Mouse (Mus musculus): ENCODE measurements around the gene Insm1. TPM values are rescaled to one million over a fixed set of nuclear protein-coding genes. Genes with fewer than 3 reads are reported as not detected.

The Insm1 gene
- polyA plus RNA-seq, 1 experiment: not detected

GRCm38 (mm10) chr2:146258736-146259469, 37.2 kb downstream of the Insm1 start:
- no peak overlapping the region for H3K4me3 ChIP-seq (ENCODE audit: insufficient read depth, low read length)
- TF ChIP-seq CTCF (IDR thresholded peaks at IDR 0.05; ENCODE audit: low read depth, low read length) (no peak), POLR2A (IDR thresholded peaks at IDR 0.05; ENCODE audit: borderline replicate concordance, low read depth, low read length) (no peak)
- H3K4me1 ChIP-seq (ENCODE audit: control insufficient read depth, insufficient read depth, low read length): peaks cover 8% of the 10 kb centered on the region
- no peak overlapping the region for H3K27ac ChIP-seq (ENCODE audit: insufficient read depth, low read depth, low read length)

GRCm38 (mm10) chr2:146259787-146260560, 38.3 kb downstream of the Insm1 start:
- H3K4me1 ChIP-seq (ENCODE audit: control insufficient read depth, insufficient read depth, low read length): peaks cover 12% of the 10 kb centered on the region
- H3K4me3 ChIP-seq (ENCODE audit: insufficient read depth, low read length): no peak overlapping the region
- TF ChIP-seq POLR2A (IDR thresholded peaks at IDR 0.05; ENCODE audit: borderline replicate concordance, low read depth, low read length): no peak
- no peak for TF ChIP-seq CTCF (IDR thresholded peaks at IDR 0.05; ENCODE audit: low read depth, low read length)
- no peak overlapping the region for H3K27ac ChIP-seq (ENCODE audit: insufficient read depth, low read depth, low read length)

GRCm38 (mm10) chr2:146261146-146261545, 39.4 kb downstream of the Insm1 start:
- Histone ChIP-seq H3K4me1 (ENCODE audit: control insufficient read depth, insufficient read depth, low read length) (peaks cover 20% of the 10 kb centered on the region), H3K27ac (ENCODE audit: insufficient read depth, low read depth, low read length) (no peak overlapping the region), H3K4me3 (ENCODE audit: insufficient read depth, low read length) (no peak overlapping the region)
- no peak for TF ChIP-seq CTCF (IDR thresholded peaks at IDR 0.05; ENCODE audit: low read depth, low read length)

GRCm38 (mm10) chr2:146262215-146262614, 40.5 kb downstream of the Insm1 start:
- no peak overlapping the region for H3K4me3 ChIP-seq (ENCODE audit: insufficient read depth, low read length)

GRCm38 (mm10) chr2:146262966-146263365, 41.2 kb downstream of the Insm1 start:
- H3K27ac ChIP-seq (ENCODE audit: insufficient read depth, low read depth, low read length): no peak overlapping the region
- no peak overlapping the region for H3K4me3 ChIP-seq (ENCODE audit: insufficient read depth, low read length)
- TF ChIP-seq CTCF (IDR thresholded peaks at IDR 0.05; ENCODE audit: low read depth, low read length): no peak
- TF ChIP-seq POLR2A (IDR thresholded peaks at IDR 0.05; ENCODE audit: borderline replicate concordance, low read depth, low read length): no peak
- H3K4me1 ChIP-seq (ENCODE audit: control insufficient read depth, insufficient read depth, low read length): peaks cover 18% of the 10 kb centered on the region

More at GRCm38 (mm10) chr2:146262215-146262614, 40.5 kb downstream of the Insm1 start:
- Histone ChIP-seq H3K27ac (ENCODE audit: insufficient read depth, low read depth, low read length) (no peak overlapping the region), H3K4me1 (ENCODE audit: control insufficient read depth, insufficient read depth, low read length) (peaks cover 20% of the 10 kb centered on the region)
- TF ChIP-seq CTCF (IDR thresholded peaks at IDR 0.05; ENCODE audit: low read depth, low read length): no peak
- TF ChIP-seq POLR2A (IDR thresholded peaks at IDR 0.05; ENCODE audit: borderline replicate concordance, low read depth, low read length): no peak

GRCm38 (mm10) chr2:146265045-146265444, 43.3 kb downstream of the Insm1 start:
- H3K4me3 ChIP-seq (ENCODE audit: insufficient read depth, low read length): no peak overlapping the region
- H3K4me1 ChIP-seq (ENCODE audit: control insufficient read depth, insufficient read depth, low read length): peaks cover 18% of the 10 kb centered on the region
- H3K27ac ChIP-seq (ENCODE audit: insufficient read depth, low read depth, low read length): no peak overlapping the region
- no peak for TF ChIP-seq CTCF (IDR thresholded peaks at IDR 0.05; ENCODE audit: low read depth, low read length)

- TF ChIP-seq POLR2A (IDR thresholded peaks at IDR 0.05; ENCODE audit: borderline replicate concordance, low read depth, low read length): no peak
- no peak for TF ChIP-seq CTCF (IDR thresholded peaks at IDR 0.05; ENCODE audit: low read depth, low read length)
- peaks cover 18% of the 10 kb centered on the region for H3K4me1 ChIP-seq (ENCODE audit: control insufficient read depth, insufficient read depth, low read length)
- H3K27ac ChIP-seq (ENCODE audit: insufficient read depth, low read depth, low read length): no peak overlapping the region
- H3K4me3 ChIP-seq (ENCODE audit: insufficient read depth, low read length): no peak overlapping the region
Measured at GRCm38 (mm10) chr2:146266539-146266938, 44.8 kb downstream of the Insm1 start.

Data from bone marrow macrophage, adult 2 months (primary cell).